Mouse (Mus musculus) lung, embryonic 14.5 days (tissue): ENCODE data around the gene Prex1. TPM values are rescaled to one million over a fixed set of nuclear protein-coding genes. Genes with fewer than 3 reads are reported as not detected.
A peak's percentile ranks its signal among the peaks of the same experiment; 100 is the strongest.

ENCODE experiments used
- ATAC-seq: fragments of 200-750 bp; cut with Nextera tagmentation; 2 replicates; pipeline ENCODE4 v1.8.0; 2017; ENCODE audit warnings: mild to moderate bottlenecking, moderate TSS enrichment, moderate library complexity; ENCODE audit not compliant: insufficient read depth
- DNase-seq: peaks from one replicate; pipeline ENCODE4 v3.0.0-alpha.2; 2015
- H3K27ac ChIP-seq: fragments of 300-500 bp; sonication (generic); 2 replicates; pipeline ENCODE4 v1.5.1; 2014; ENCODE audit warnings: low read depth, mild to moderate bottlenecking, moderate library complexity
- H3K27me3 ChIP-seq: fragments of 300-500 bp; sonication (generic); 2 replicates; pipeline ENCODE4 v1.6.1; 2014; ENCODE audit warnings: low read length, control low read depth; ENCODE audit not compliant: insufficient read depth
- H3K36me3 ChIP-seq: fragments of 300-500 bp; sonication (generic); 2 replicates; pipeline ENCODE4 v1.6.1; 2014; ENCODE audit warnings: control low read depth; ENCODE audit not compliant: insufficient read depth
- H3K4me1 ChIP-seq: fragments of 300-500 bp; sonication (generic); 2 replicates; pipeline ENCODE4 v1.6.1; 2014; ENCODE audit warnings: antibody characterized with exemption, control low read depth; ENCODE audit not compliant: insufficient read depth
- H3K4me2 ChIP-seq: fragments of 300-500 bp; sonication (generic); 2 replicates; pipeline ENCODE4 v1.6.1; 2014; ENCODE audit warnings: mild to moderate bottlenecking
- H3K4me3 ChIP-seq: fragments of 300-500 bp; sonication (generic); 2 replicates; pipeline ENCODE4 v1.5.1; 2014; ENCODE audit warnings: low read depth, low read length
- H3K9ac ChIP-seq: fragments of 300-500 bp; sonication (generic); 2 replicates; pipeline ENCODE4 v1.6.1; 2014
- H3K9me3 ChIP-seq: fragments of 300-500 bp; sonication (generic); 2 replicates; pipeline ENCODE4 v1.6.1; 2016; ENCODE audit warnings: low read depth, low read length, control low read depth
- CTCF ChIP-seq: IDR thresholded peaks from 2 replicates; pipeline ENCODE4 v1.5.1; 2016; ENCODE audit warnings: antibody characterized with exemption, low read depth
- WGBS: fragments of 180-500 bp; shearing (Covaris S2); extraction: QIAGEN DNeasy Blood & Tissue Kit; methylation state at CpG from one replicate; pipeline ENCODE4 v1.1.7; 2014; 5-methylcytosine and 5-hydroxymethylcytosine counted together
- polyA plus RNA-seq: library from polyadenylated mRNA; unstranded; fragments of >200 nt; fragmentation: Nextera tagmentation; extraction: Ambion mirVana; gene quantifications from 2 replicates; pipeline ENCODE4 v1.2.1, GENCODE M21; 2014

The Prex1 gene
- polyA plus RNA-seq, 1 experiment from 2014 or later: 12.9 TPM

GRCm38 (mm10) chr2:166686917-166687316 lies 26.7 kb downstream of the Prex1 start:
- H3K4me2 ChIP-seq: no peak overlapping the region
- no peak for ATAC-seq
- 36% methylated on average over 6 of the region's 6 CpGs for WGBS

GRCm38 (mm10) chr2:166685824-166686223 lies 27.8 kb downstream of the Prex1 start:
- no peaks in the 10 kb centered on the region for H3K36me3 ChIP-seq
- no peak overlapping the region for H3K4me2 ChIP-seq
- H3K9ac ChIP-seq: no peak overlapping the region
- H3K4me3 ChIP-seq: no peak overlapping the region
- H3K9me3 ChIP-seq: no peaks in the 10 kb centered on the region
- H3K27ac ChIP-seq: no peak overlapping the region
- DNase-seq (no peak), ATAC-seq (no peak)
- H3K27me3 ChIP-seq: no peaks in the 10 kb centered on the region
- 51% methylated on average over 8 of the region's 8 CpGs for WGBS
- no peak for TF ChIP-seq CTCF
- H3K4me1 ChIP-seq: no peaks in the 10 kb centered on the region

More at GRCm38 (mm10) chr2:166686917-166687316, 26.7 kb downstream of the Prex1 start:
- no peak for DNase-seq
- no peaks in the 10 kb centered on the region for H3K36me3 ChIP-seq
- H3K27ac ChIP-seq: no peak overlapping the region
- H3K4me3 ChIP-seq: no peak overlapping the region
- no peak for TF ChIP-seq CTCF
- no peaks in the 10 kb centered on the region for H3K4me1 ChIP-seq
- no peaks in the 10 kb centered on the region for H3K9me3 ChIP-seq
- H3K27me3 ChIP-seq: no peaks in the 10 kb centered on the region
- H3K9ac ChIP-seq: no peak overlapping the region

GRCm38 (mm10) chr2:166683885-166684544 lies 29.6 kb downstream of the Prex1 start:
- H3K27me3 ChIP-seq: no peaks in the 10 kb centered on the region
- DNase-seq (peak; percentile 32), ATAC-seq (no peak; the same call in 1 of the 2 replicates)
- WGBS: 16% methylated on average over 13 of the region's 13 CpGs
- no peak overlapping the region for H3K9ac ChIP-seq
- no peak for TF ChIP-seq CTCF
- no peaks in the 10 kb centered on the region for H3K4me1 ChIP-seq
- H3K4me2 ChIP-seq: no peak overlapping the region
- no peaks in the 10 kb centered on the region for H3K36me3 ChIP-seq
- no peak overlapping the region for H3K27ac ChIP-seq
- H3K9me3 ChIP-seq: no peaks in the 10 kb centered on the region
- H3K4me3 ChIP-seq: no peak overlapping the region

GRCm38 (mm10) chr2:166682866-166683265 lies 30.8 kb downstream of the Prex1 start:
- WGBS: 55% methylated on average over 4 of the region's 4 CpGs
- DNase-seq (no peak), ATAC-seq (no peak)
- no peaks in the 10 kb centered on the region for H3K9me3 ChIP-seq
- H3K9ac ChIP-seq: no peak overlapping the region
- no peak overlapping the region for H3K4me3 ChIP-seq
- no peak overlapping the region for H3K27ac ChIP-seq
- no peak overlapping the region for H3K4me2 ChIP-seq
- no peaks in the 10 kb centered on the region for H3K27me3 ChIP-seq
- H3K4me1 ChIP-seq: no peaks in the 10 kb centered on the region
- H3K36me3 ChIP-seq: no peaks in the 10 kb centered on the region
- TF ChIP-seq CTCF: no peak

- Histone ChIP-seq H3K36me3 (no peaks in the 10 kb centered on the region), H3K4me2 (no peak overlapping the region), H3K4me1 (no peaks in the 10 kb centered on the region), H3K27me3 (no peaks in the 10 kb centered on the region), H3K9ac (no peak overlapping the region), H3K27ac (no peak overlapping the region), H3K4me3 (no peak overlapping the region), H3K9me3 (no peaks in the 10 kb centered on the region)
- WGBS: 48% methylated on average over 13 of the region's 13 CpGs
- no peak for ATAC-seq
- no peak for TF ChIP-seq CTCF
- DNase-seq: no peak
Observed at GRCm38 (mm10) chr2:166678959-166679759, 34.5 kb downstream of the Prex1 start.

GRCm38 (mm10) chr2:166676933-166677332 lies 36.7 kb downstream of the Prex1 start:
- H3K36me3 ChIP-seq: no peaks in the 10 kb centered on the region
- no peak for TF ChIP-seq CTCF
- H3K27me3 ChIP-seq: no peaks in the 10 kb centered on the region
- ATAC-seq (no peak), DNase-seq (no peak)
- no peak overlapping the region for H3K9ac ChIP-seq
- H3K4me2 ChIP-seq: no peak overlapping the region
- H3K4me1 ChIP-seq: no peaks in the 10 kb centered on the region
- no peak overlapping the region for H3K4me3 ChIP-seq
- no peaks in the 10 kb centered on the region for H3K9me3 ChIP-seq
- H3K27ac ChIP-seq: no peak overlapping the region
- WGBS: 84% methylated on average over 11 of the region's 11 CpGs

- no peak for ATAC-seq
- H3K9me3 ChIP-seq: no peaks in the 10 kb centered on the region
- DNase-seq: no peak
- H3K27me3 ChIP-seq: no peaks in the 10 kb centered on the region
- WGBS: 78% methylated on average over 14 of the region's 14 CpGs
- no peak overlapping the region for H3K4me2 ChIP-seq
- H3K27ac ChIP-seq: no peak overlapping the region
- H3K36me3 ChIP-seq: no peaks in the 10 kb centered on the region
- no peak overlapping the region for H3K4me3 ChIP-seq
- no peak overlapping the region for H3K9ac ChIP-seq
- no peak for TF ChIP-seq CTCF
- H3K4me1 ChIP-seq: no peaks in the 10 kb centered on the region
Observed at GRCm38 (mm10) chr2:166676498-166676897, 37.1 kb downstream of the Prex1 start.
